Mouse (Mus musculus) embryonic stem cell, embryonic (primary cell): ENCODE data around the gene Ogfod3.

ENCODE experiments used
- CTCF ChIA-PET, 4 experiments: fragments of 300-600 bp in 2 of 4; fragments of 350-600 bp in 2 of 4; sonication (Branson Sonifier 250); formaldehyde crosslinking; loops; one replicate each; lab custom pipeline; 2022; ENCODE audit warnings: inconsistent platforms in 2 of 4; lab: Charles Lee
- POLR2A ChIA-PET, 4 experiments: fragments of 300-600 bp in 2 of 4; fragments of 350-600 bp in 2 of 4; sonication (Branson Sonifier 250); formaldehyde crosslinking; loops; one replicate each; lab custom pipeline; 2022; ENCODE audit warnings: antibody characterized with exemption in 4 of 4, inconsistent platforms in 1 of 4; lab: Charles Lee

Gene Ogfod3

GRCm38 (mm10) chr11:121160636-121161346, 43.7 kb downstream of the Ogfod3 start:
- POLR2A ChIA-PET, result interaction anchor here in 3 of 4 experiments (0.6 to 3.8 kb wide), 8 partner anchors 9 to 950 kb away, joined by 3 to 24 read pairs (median 3); partner anchors contain the start of gene Tex19.1 (in 3 of the 3)

GRCm38 (mm10) chr11:121159971-121160370, 44.5 kb downstream of the Ogfod3 start, which contains the start of gene Uts2r:
TSS of gene Uts2r (plus strand) at chr11:121160271.
- ChIA-PET POLR2A (interaction anchor here in 3 of 4 experiments (1.1 to 3.8 kb wide), 6 partner anchors 9 to 228 kb away, joined by 3 to 24 read pairs (median 8); partner anchors contain the start of genes Tex19.1 (in 3 of the 3) and Rab40b (in 1 of the 3)), CTCF (interaction anchor here in 2 of 4 experiments (0.7 to 1.3 kb wide), 2 partner anchors 16 to 107 kb away, joined by 3 read pairs; no protein-coding TSS in a partner anchor)

More at GRCm38 (mm10) chr11:121160636-121161346, 43.7 kb downstream of the Ogfod3 start:
- CTCF ChIA-PET, result interaction anchor here in 2 of 4 experiments (1.3 to 2.1 kb wide), 2 partner anchors 15 to 16 kb away, joined by 3 to 8 read pairs; no protein-coding TSS in a partner anchor

GRCm38 (mm10) chr11:121156411-121156891, 48.1 kb downstream of the Ogfod3 start:
- ChIA-PET CTCF (interaction anchor here in 3 of 4 experiments (0.6 to 3.4 kb wide), 6 partner anchors 11 to 206 kb away, joined by 3 to 12 read pairs (median 3); partner anchors contain the start of gene Tex19.1 (in 1 of the 3)), POLR2A (interaction anchor here in 3 of 4 experiments (0.8 to 5.7 kb wide), 13 partner anchors 8 to 304 kb away, joined by 3 to 82 read pairs (median 3); partner anchors contain the start of genes Tex19.1 (in 3 of the 3), Cybc1 (in 1 of the 3), Foxk2 (in 1 of the 3) and Narf (in 1 of the 3))

DNA sequence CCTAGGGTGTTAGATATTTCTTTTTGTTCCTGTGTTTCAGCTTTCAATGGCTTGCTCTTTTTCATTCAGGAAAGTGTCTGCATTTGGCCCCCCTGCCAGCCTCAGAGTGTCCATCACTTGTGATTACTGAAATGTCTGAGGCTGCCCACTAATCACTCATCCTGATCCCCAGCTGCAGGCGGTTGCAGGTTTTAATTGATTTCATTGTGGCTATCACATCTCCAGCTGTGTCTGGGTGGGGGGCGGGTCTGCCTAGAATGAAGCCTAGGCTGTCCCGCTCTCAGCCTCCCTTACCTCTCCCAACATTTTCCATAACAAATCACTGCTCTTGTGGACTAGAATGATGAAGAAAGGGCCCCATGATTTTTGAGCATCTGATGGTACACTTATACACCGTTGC, 50.3 kb downstream of the Ogfod3 start:
- CTCF ChIA-PET, result interaction anchor here in 3 of 4 experiments (0.5 to 1.5 kb wide), 6 partner anchors 8 to 298 kb away, joined by 3 to 8 read pairs (median 3); partner anchors contain the start of genes Tex19.1 (in 2 of the 3) and Wdr45b (in 1 of the 3)
- POLR2A ChIA-PET, result interaction anchor here (0.6 to 5.7 kb wide), 10 partner anchors 8 to 197 kb away, joined by 3 to 82 read pairs (median 8); partner anchors contain the start of gene Tex19.1 (in 4 of the 4)

DNA sequence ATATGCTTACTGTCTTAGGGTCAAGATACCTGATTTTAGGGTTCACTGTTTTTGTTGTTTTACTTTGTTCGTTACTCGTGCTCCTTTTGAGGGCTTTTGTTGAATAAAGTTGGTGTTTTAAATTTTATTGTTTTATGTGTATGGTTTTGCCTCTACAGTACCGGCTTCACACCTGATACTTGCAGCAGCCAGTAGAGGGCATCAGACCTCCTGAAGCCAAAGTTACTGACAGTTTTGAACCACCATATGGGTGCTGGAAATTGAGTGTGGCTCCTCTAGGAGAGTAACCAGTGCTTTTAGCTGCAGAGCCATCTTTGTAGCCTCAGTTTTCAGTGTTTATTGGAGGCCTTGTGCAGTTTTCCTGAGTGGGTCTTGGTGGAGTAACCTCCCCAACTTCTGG, 56.3 kb downstream of the Ogfod3 start:
- ChIA-PET CTCF (interaction anchor here in 2 of 4 experiments (0.7 to 1.5 kb wide), 2 partner anchors 28 to 56 kb away, joined by 3 read pairs; partner anchors contain the start of gene Hexdc (in 1 of the 2)), POLR2A (interaction anchor here (0.5 to 6.1 kb wide), 29 partner anchors 7 to 576 kb away, joined by 3 to 82 read pairs (median 12); partner anchors contain the start of genes Tex19.2 (in 2 of the 4), Uts2r (in 2 of the 4), Ccdc57 (in 1 of the 4) and Csnk1d (in 1 of the 4))

DNA sequence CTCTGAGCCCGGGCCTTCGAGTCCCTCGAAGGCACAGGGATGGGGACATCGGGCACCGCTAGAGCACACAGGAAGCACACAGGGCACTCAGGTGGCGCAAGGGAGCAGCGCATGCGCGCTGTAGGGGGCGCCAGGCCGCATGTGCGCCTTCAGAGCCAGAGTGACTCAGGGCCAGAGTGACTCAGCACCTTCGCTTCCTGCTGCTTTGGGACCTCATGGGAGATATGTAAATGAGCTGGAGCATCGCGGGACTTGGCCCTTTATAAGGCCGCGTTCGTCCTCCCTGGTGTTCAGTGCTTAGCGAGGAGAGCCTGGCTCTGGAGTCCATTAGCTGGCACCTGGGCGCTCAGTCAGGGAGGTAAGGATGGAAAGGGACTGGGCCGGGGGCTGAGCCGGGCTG, 58.6 kb downstream of the Ogfod3 start, which contains the start of gene Tex19.1:
TSS of gene Tex19.1 (plus strand) at position 279 of the 400 bp plus-strand sequence.
- POLR2A ChIA-PET, result interaction anchor here (0.6 to 6.1 kb wide), 141 partner anchors 8 to 1203 kb away, joined by 3 to 82 read pairs (median 5); partner anchors contain the start of genes Cybc1 (in 3 of the 4), Tex19.2 (in 3 of the 4), B3gntl1 (in 2 of the 4) and Csnk1d (in 2 of the 4)
- CTCF ChIA-PET, result interaction anchor here (0.5 to 1.5 kb wide), 16 partner anchors 9 to 440 kb away, joined by 3 to 8 read pairs (median 4); partner anchors contain the start of genes Cybc1 (in 1 of the 4) and Narf (in 1 of the 4)

DNA sequence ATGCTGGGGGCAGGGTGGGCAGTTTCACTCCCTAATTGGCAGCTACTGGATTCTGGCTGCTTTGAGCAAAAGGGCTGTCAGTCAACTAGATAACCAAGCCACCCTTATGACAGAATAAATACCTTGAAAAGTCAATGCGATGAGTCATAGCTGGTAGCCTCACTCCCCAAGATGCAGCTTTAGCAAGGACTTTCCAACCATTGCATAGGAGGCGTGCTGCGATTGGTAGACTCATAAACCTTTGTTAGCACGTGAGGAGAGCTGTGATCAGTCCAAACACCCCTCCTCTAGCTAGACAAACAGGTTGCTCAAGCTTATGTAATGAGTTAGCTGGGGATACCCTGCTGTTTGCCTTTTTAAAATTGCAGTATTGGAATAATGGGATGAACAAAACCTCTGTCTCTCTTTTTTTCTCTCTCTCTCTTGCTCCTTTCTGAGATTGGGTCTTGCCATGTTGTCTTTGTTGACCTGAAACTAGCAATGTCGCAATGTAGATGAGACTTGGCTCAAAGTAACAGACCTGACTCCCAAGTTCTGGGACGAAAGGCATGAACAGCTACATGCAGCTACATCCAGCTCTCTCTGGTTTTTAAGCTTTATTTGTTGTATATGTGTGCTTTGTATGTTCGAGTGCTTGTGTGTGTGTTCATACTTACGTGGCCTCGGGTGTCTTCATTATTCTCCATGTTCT, 61.0 kb downstream of the Ogfod3 start:
- POLR2A ChIA-PET, result interaction anchor here in 2 of 4 experiments (1.6 to 6.1 kb wide), 3 partner anchors 12 to 499 kb away, joined by 3 to 82 read pairs (median 7); partner anchors contain the start of gene Pycr1 (in 1 of the 2)

DNA sequence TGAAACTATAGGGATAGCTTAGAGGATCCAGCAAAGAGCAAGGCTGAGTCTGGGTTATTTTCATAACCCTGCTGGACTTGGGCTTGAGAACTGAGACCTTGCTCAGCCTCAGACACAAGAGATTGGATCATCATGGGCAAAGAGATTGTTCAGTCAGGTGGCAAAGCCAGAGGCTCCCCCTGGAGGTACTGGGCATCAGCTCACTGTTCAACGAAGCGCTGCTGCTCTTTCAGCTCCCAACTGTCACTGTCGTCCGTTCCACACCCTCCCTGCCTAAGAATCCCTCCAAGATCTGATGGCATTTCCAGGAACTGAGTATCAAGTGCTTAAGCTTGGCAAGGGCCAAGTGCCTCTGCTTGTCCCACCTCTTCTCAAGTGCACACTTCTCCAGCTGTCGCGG, 65.8 kb downstream of the Ogfod3 start:
- POLR2A ChIA-PET, result interaction anchor here (0.8 to 3.3 kb wide), 12 partner anchors 8 to 188 kb away, joined by 3 to 22 read pairs (median 4); partner anchors contain the start of genes Tex19.1 (in 1 of the 4) and Tex19.2 (in 1 of the 4)

More for the DNA sequence above, 61.0 kb downstream of the Ogfod3 start:
- CTCF ChIA-PET, result interaction anchor here in 1 of 4 experiments (1.1 kb wide), 1 partner anchor 17 kb away, joined by 6 read pairs; no protein-coding TSS in a partner anchor

GRCm38 (mm10) chr11:121137682-121138081, 66.8 kb downstream of the Ogfod3 start:
- CTCF ChIA-PET, result interaction anchor here in 1 of 4 experiments (2.0 kb wide), 1 partner anchor 84 kb away, joined by 5 read pairs; no protein-coding TSS in a partner anchor

More for the DNA sequence above, 65.8 kb downstream of the Ogfod3 start:
- CTCF ChIA-PET, result interaction anchor here (0.6 to 2.2 kb wide), 11 partner anchors 12 to 418 kb away, joined by 3 to 7 read pairs (median 3); partner anchors contain the start of genes Narf (in 1 of the 4) and Tex19.2 (in 1 of the 4)

GRCm38 (mm10) chr11:121134600-121134999, 69.9 kb downstream of the Ogfod3 start:
- POLR2A ChIA-PET, result interaction anchor here in 1 of 4 experiments (2.0 kb wide), 1 partner anchor 12 kb away, joined by 5 read pairs; the partner anchor contains the start of gene Tex19.1
- CTCF ChIA-PET, result no interaction called here

More at GRCm38 (mm10) chr11:121137682-121138081, 66.8 kb downstream of the Ogfod3 start:
- POLR2A ChIA-PET, result interaction anchor here in 2 of 4 experiments (1.1 to 3.3 kb wide), 2 partner anchors 9 kb away, joined by 6 to 22 read pairs; partner anchors contain the start of gene Tex19.1 (in 2 of the 2)

DNA sequence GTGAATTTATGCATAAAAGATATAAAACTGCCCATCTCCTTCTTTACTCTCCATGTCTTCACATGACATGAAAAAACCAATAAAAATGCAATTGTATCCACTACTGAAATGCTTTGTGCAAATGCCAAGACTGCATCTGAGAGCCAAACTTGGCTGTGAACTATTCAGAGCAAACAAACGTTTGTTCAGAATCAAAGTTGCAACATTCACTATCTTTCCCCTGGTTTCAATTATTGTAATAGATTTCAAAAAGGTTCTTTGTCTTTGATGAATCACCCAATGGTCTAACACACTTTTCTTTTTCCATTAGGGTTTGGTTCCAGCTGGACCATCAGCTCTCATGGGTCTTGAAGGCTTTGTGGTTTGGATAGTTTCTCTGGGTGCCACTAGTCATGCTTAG, 74.9 kb downstream of the Ogfod3 start:
- POLR2A ChIA-PET, result interaction anchor here in 2 of 4 experiments (1.2 to 3.2 kb wide), 3 partner anchors 9 to 17 kb away, joined by 3 to 16 read pairs (median 5); partner anchors contain the start of gene Tex19.1 (in 1 of the 2)
- CTCF ChIA-PET, result no interaction called here
